Mouse (Mus musculus) large intestine, adult 2 months (tissue): Measurements from ENCODE around the gene Dspp. TPM values are rescaled to one million over a fixed set of nuclear protein-coding genes. Genes with fewer than 3 reads are reported as not detected.

Experiments
- DNase-seq: peaks from one replicate; pipeline ENCODE4 v3.0.0-alpha.2; 2012; ENCODE audit warnings: low read depth, low spot score
- WGBS: fragments of 180-500 bp; shearing (Covaris S2); methylation state at CpG from one replicate; pipeline ENCODE4 v1.1.7; 2018; 5-methylcytosine and 5-hydroxymethylcytosine counted together
- polyA plus RNA-seq: library from polyadenylated mRNA; depleted of rRNA; stranded (reverse); fragments of >200 nt; gene quantifications from 2 replicates; pipeline ENCODE4 v1.2.3, GENCODE M21; 2012; rRNA removed

The Dspp gene
- polyA plus RNA-seq: not detected in 2 replicates

DNA sequence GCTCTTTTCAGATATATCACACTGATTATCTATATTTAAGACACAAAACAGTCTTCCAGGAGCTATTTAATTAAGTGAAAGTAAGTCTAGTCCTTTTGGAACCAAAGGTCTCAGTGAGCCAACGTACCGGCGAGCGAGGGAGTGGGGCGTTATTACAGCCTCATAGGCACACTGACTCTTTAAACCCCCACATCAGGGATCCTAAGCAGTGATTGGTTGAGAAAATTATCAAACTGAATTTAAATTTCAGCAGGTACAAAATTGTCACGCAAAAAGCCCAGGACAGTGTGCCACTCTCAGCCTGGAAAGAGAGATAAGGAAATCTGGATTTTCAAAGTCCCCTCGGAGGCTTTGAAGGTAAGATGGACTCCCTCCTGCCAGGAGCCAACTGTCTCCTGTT, at the start of gene Dspp:
TSS of gene Dspp (plus strand) at position 301 of the 400 bp plus-strand sequence.
- 85% methylated on average over 7 of the region's 7 CpGs for WGBS

DNA sequence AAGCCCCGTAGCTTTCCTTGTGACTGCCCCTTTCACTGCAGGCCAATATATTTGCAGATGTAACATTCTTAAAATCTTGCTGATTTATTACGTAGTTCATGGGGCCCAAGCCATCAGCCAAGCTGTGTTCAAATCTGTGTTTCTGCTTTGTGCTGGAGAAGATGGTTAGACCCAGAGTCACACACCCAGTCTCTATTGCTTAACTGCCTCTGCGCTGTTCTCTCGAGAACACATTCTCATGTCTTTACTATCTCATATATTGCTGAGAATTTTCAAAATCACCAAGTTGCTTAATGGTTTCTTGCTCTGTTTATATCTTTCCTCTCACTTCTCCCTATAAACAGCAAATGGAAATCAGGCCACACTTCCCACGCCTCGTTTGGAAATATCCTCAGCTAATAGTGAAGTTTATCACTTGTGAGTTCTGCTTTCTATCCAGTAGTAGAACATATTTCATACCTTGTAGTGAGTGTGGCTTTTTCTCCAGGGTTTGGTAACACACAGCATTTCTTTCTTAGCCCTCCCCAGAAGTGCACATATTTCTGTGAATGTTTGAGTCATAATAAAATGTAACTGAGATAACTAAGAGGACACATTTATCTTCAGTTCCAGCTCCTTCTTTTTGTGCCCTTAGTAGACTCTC, 46.4 kb upstream of the Dspp start:
- WGBS: 58% methylated on average over 6 of the region's 6 CpGs
- DNase-seq: no peak

More for the DNA sequence above, at the start of gene Dspp:
- no peak for DNase-seq

DNA sequence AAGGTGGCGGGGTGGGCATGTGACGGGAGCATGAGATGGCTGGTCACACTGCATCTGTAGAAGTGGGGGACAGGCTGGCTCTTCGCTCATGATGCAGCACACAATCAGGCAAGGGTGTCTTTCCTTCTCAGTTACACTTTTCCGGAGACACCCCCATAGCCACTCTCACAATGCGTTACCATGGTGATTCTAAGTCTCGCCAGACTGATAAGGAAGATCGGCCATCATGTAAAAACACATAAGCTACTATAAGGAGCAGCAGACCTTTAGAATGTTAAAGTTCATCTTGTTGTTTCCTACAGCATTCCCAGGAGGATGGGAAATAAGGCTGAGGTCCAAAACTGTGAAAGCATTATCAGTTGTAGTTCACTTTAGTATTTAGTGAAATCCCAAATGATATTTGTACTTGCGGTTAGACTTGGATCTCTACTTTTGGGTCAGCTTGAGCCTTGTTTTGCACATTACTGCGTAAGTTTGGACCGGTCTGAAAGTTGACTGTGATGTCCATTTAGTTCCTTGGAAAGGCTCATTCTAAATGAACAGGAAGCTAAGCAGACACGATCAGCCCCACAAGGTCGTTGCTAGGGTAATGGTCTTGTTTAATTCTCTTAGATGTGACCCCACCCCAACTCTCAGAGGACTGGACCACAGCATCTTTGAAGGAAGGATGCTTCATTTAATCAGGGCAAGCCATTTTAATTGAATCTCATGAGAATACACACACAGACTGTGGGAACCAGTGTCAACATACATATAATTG, 43.8 kb upstream of the Dspp start:
- DNase-seq: no peak
- 80% methylated on average over 12 of the region's 12 CpGs for WGBS

DNA sequence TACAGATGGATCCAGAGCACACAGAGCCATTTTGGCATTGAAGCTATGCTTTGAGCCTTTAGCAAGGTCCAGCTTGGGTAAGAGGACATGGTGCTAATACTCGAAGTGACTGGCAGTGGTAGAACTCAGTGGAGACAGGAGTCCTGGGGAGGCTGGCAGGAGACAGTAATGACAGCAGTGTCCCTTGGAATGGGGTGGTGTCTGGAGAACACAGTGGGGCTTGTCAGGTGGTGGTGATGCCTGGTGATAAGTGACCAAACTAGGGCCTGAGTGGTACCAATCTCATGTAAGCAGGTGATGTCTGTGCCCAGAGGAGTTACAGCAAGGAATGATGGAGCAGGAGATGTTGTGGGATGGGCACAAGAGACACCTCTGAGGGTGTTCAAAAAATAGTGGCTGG, 43.2 kb upstream of the Dspp start:
- DNase-seq: no peak
- WGBS: 82% methylated on average over 1 of the region's 1 CpGs

DNA sequence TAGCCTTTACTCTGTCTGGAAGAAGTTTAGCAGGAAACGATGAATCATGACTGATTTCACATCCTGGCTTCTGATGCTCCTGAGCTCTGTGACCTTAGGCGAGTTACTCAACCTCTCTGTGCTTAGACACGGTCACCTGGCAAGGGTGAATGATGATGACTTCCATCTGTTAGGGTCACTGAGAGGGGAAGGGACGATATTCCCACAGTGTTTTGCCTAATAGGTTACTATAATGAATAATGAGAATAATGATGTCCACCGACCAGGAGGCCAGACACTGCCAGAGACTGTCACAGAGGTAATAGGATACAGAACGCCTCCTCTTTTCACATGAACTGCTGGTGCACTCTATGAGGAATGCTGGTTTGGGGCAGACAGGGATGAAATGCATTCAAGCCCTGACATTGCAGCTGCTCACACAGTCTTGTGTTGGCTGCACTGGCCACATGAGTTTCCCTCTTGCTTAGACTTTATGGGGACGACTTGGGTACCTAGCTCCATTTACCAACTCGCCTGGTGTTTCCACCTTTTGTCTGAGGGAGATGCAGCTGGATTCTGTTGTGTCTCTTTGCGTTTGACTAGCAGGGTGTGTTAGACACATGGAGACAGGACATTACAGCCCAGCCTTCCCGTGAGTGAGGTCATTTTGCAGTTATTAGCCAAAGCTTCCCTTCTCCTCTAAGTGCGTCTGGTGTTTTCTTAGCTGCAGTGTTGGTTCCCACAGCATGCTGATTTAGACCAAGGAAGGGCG, 42.1 kb upstream of the Dspp start:
- 55% methylated on average over 12 of the region's 12 CpGs for WGBS

DNA sequence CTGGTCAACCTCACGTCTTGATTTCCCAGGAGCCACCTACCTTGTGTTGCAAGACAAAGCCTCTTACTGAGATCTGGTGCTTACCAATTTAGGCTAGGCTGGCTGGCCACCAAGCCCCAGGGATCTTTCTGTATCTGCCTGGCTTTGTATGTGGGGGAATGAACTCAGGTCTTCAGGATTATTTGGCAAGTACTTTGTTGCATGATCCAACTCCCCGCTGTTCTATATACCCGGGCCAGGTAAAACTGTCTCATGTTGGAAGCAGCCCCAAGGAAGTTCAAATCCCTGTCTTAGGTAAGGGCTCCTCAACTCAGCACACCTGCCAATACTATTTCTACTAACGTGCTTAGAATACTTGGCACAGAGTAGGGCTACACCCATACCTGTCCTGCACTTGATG, 39.6 kb upstream of the Dspp start:
- DNase-seq: no peak

More for the DNA sequence above, 42.1 kb upstream of the Dspp start:
- no peak for DNase-seq

DNA sequence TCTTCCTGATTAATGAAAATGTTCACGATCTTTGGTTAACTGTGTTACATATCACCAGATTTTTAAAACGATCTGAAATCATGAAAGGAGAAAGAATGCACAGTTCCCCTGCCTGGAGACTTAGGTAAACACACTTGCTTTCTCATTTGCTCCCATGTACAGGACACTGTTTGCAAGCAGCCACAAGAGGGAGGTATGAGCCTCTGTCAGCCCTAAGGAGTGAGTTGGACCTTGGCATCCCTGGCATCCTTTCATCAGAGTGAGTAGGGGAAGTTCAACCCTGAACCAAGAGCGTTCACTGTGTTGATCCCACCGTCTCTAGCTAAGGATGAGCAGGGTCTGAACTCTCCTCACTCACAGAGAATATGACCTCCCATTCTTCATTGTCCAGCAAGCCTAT, 39.0 kb upstream of the Dspp start:
- no peak for DNase-seq
- WGBS: 37% methylated on average over 4 of the region's 4 CpGs

More for the DNA sequence above, 39.6 kb upstream of the Dspp start:
- 80% methylated on average over 4 of the region's 4 CpGs for WGBS

DNA sequence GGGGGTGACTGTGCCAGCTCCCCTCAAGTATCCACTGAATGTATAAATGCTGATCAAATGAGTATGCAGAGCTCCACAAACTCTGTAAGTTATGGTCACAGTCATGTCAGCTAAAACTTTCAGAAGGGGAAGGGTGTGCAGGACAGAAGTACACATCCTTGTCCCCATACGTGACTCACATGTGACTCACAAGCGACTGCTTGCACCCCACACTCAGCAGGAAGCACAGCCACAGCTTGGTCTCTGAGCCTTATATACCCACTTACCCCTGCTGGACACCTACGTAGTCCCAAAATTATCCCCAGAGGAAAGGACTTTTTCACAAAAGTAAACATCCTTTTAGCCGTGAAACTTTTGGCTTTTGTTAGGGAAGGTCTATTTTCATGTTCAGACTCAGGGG, 36.8 kb upstream of the Dspp start:
- no peak for DNase-seq
- 35% methylated on average over 4 of the region's 4 CpGs for WGBS

DNA sequence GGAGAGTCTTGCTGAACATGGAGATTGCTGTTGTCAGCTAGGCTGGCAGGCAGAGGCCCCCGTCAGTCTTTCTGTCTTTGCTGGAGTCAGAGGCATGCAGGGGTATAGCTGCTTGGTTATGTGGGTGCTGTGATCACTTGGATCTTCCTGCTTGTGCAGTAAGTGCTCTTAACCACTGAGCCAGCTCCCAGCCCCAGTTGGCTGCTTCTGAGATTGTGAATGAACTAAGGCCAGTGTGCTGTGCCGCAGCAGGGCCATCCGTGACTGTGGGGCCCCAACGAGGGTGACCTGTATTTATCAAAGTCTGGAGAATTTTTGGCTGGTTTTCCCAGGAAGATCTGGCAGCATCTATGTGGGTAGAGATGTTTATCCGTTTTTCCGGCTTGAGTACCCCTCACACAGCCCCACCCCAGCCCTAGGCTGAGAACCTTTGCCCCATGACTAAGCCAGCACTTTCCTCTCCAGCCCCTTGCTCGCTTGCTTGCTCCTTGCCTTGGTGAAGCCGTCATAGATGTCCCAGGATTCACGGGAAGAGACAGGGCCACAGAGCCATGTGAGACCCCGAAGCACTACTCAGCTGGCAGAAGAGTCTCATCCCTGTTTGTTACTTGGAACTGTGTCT, 32.5 kb upstream of the Dspp start:
- 30% methylated on average over 10 of the region's 10 CpGs for WGBS
- DNase-seq: no peak

DNA sequence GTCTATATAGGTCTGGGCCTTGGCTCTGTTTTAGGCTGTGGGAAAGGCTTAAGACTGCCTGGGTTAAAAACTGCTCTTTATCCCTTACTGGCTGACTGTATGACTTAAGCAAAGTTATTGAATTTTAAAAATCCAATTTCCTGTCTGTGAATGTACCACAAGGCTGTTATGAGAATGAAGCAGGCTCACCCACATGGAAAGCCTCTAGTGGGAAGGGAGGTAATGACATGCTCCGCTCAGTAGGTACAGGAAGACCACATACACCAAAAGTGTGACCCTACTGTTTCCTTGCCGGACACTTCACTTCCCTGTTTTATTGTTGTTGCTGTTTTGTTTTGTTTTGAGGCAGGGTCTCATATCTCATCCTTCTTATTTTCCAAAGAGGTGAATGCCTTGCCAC, 29.4 kb upstream of the Dspp start:
- DNase-seq: no peak
- 80% methylated on average over 2 of the region's 2 CpGs for WGBS

DNA sequence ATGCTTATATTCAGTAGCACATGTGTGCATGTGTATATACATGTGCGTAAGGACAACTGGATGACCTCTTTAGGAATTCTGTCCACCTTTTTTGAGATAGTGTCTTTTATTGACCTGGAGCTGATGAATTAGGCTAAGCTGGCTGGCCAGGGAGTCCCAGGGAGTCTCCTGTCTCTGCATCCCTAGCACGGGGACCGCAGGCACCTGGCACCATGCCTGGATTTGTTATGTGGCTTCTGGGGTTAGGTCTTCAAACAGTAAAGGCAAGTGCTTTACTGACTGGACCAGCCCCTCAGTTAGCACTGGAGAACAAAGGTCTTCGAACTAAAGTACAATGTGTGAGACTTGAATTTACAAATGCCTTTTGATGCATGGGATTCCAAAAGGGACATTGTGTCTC, 26.5 kb upstream of the Dspp start:
- no peak for DNase-seq
- WGBS: 68% methylated on average over 4 of the region's 4 CpGs

DNA sequence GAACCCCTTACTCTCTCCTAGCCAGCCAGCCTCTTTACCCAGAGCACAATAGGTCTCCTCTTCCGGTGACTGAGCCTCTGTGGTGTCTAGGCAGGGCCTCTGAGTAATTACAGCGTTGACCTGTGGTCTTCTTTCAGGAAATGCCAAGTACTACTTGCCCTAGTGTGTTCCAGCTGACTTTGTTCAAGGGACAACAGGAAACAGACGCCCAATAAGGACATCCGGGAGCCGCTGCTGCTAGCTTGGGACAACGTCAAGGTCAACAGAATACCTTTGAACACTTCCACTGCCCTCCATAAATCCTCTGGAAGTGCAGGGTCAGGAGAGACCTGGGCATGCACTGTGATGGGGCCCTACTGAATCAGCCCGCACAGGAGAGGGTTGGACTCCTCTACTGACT, 21.2 kb upstream of the Dspp start:
- no peak for DNase-seq
- 34% methylated on average over 7 of the region's 7 CpGs for WGBS

DNA sequence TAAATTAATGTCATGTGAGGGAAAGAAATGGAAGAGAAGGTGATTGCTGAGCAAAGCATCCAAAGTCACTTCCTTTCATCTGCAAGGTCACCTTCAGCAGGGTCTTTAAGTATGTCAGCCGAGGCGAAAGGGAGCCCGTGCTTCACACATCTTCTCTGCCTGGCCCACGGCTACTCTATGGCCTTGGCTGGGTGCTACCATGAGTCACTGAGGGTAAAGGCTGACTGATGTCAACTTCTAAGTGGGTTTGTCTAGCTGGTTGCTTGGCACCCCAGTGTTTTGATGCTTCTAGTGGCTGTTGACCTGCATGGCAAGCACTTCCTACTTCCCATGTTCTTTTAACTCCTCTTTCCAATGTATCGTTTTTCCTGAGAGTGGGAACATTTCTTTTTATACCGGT, 20.3 kb upstream of the Dspp start:
- 89% methylated on average over 6 of the region's 6 CpGs for whole genome bisulfite sequencing
- no peak for DNase-seq

DNA sequence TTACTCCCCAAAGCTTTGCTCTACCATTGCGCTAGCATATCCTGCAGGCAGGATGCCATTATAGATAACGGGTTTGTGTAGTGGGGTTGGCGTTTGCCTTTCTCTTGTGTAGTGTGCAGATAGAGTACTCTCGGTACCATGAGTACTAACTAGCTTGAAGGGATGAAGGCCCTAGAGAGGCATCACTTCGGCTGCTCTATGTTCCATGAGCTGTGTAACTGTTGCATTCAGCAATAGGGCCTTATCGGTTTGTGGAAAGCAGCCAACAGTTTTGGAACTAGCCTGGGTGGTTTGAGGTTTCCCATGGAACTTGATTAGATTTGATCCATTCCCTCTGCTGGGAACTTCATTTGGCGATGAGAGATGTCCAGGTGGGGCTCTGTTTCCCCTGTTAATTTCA, 12.8 kb upstream of the Dspp start:
- 92% methylated on average over 7 of the region's 7 CpGs for WGBS
- DNase-seq: no peak

DNA sequence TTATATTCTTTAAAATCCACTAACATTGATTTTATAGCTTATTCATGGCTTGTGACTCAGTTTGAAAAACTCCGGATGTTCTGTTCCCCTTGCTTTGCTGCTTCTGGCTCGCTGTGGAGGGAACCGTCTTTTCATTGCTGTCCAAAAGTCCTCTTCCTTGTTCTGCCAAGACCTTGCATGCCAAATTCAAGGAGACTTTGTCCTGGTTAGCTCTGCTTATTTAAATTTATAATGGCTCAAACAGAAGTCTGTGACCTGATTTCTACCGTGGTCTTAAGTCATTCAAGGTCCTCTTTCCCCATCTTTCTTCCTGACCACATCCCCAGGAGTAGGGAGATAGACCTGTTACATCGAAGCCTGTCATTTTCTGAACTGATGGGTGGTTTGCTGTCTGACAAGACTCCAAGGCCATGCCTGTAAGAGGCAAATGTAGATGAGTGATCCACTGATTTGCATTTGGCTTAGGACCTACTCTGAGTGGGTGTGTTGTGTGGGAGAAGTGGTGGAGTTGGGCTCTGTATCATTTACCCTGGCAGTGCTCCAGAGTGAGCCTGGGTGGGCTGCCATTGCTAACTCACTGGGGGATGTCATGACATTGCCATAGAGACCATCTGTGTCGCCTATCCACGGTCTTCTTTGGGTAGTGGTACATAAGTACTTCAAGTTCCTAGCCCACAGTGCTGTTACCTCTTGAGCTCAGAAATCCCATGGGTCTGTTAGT, 12.0 kb upstream of the Dspp start:
- DNase-seq: no peak
- WGBS: 58% methylated on average over 7 of the region's 7 CpGs

DNA sequence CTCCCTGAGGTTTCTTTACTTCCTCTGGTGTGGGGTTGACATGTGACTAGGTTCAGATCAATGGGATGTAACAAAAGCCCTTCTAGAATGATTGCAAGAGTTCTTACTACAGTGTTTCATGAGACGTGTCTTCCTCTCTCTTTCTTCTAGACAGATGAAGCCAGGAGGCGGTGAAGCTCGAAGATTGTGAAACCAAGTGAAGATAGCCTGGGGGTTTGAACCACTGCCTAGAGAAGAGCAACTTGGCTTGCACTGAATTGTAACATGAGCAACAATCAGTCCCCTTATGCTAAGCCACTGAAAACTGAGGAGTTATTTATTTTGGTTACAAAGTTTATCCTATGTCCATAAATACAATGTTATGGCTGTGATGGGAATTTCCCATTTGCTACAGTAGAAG, 9.9 kb upstream of the Dspp start:
- WGBS: 83% methylated on average over 3 of the region's 3 CpGs
- DNase-seq: no peak

DNA sequence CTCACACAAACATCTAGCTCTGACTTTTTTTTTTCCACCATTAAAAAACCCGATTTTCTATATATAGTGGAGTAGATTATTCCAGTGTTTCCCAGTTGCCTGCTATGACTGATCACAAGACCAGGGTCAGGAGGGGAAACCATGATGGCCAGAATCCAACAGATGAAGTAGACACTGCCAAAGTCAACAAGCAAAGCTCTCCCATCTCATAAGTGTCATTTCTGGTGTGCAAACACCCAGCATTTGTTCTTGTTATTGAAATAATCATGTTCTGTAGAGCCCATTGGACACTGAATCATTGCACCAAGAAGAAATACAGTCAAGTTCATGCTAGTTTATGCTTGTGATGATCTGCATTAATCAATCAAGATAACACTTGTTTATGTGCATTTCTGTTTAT, 9.1 kb upstream of the Dspp start:
- WGBS: 70% methylated on average over 1 of the region's 1 CpGs
- DNase-seq: no peak

DNA sequence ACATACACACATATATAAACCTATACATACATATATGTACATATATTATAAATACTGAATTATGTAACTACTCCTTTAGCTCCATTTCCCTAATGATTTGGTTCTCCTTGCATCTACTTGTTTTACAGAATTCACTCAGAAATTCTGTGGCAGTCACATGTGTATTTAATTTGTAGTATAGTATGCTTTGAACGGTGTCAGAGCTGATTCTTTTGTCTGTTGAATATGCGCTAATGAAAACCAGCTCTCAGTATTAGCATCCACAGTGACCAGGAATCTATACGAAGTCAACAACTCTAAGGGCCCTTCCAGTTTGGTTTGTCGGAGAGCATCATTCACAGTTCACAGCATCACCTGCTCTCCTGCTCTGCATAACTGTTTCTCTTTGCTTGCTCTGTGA, 7.0 kb upstream of the Dspp start:
- DNase-seq: no peak
- WGBS: 87% methylated on average over 4 of the region's 4 CpGs

DNA sequence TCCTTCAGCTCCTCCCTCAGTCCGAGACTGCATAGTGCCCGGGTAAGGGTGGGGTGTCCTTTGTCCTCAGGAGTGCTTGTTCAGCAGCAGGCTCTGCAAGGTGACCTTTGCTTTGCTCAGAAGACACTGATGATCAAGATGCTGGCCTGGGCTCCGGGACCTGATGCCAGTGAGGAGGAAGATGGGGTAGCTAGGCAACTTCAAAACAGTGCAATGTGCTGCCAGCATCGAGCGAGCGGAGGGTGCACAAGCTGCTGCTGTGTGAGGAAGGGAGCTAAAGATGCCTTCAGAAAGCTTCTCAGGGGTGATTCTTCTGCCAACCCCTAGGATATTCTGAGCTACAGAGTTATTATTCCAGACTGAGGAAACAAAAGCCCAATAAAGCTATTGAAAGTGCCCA, 2.6 kb downstream of the Dspp start:
- 61% methylated on average over 6 of the region's 6 CpGs for WGBS
- no peak for DNase-seq

DNA sequence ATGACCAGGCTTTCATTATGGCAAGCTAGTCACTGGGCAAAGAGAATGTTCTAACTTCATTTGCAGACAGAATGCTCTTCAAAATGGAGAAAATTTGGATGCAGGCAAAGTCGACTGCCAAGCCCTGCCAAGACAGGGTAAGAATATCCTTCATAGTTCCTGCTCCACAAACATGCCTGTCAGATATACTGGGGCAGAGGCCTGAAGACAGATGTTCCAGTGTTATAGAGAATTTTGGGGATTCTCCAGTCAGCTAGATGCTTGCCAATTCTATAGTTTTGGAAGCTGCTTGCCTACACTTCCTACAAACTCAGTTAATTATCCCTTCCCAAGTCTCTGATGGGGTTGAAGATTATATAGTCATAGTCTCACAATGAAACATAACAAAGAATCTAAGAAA, 13.2 kb downstream of the Dspp start:
- no peak for DNase-seq
- 83% methylated on average over 1 of the region's 1 CpGs for WGBS
